Mouse (Mus musculus) heart, postnatal 14 days (tissue): Measurements from ENCODE around the gene Bicc1. TPM values are rescaled to one million over a fixed set of nuclear protein-coding genes. Genes with fewer than 3 reads are reported as not detected.

Experiments used
- DNase-seq, 2 experiments: peaks; one replicate each; pipeline ENCODE4 v3.0.0; 2021 to 2022
- intact Hi-C: fragments of 180-260 bp; cut with DNase I; formaldehyde crosslinking; loops from one replicate; pipeline ENCODE4 v1.15.1; 2025
- total RNA-seq, 2 experiments: library from RNA; stranded (reverse); gene quantifications; 2 replicates each; pipeline ENCODE4 v1.2.3; 2021

Gene Bicc1
- total RNA-seq, 2 experiments from 2014 or later: 22.1 to 27.9 TPM

- intact Hi-C loops: no loop called here
- DNase-seq: no peak
Observed at GRCm38 (mm10) chr10:71009771-71010496, 149.6 kb downstream of the Bicc1 start.

DNA sequence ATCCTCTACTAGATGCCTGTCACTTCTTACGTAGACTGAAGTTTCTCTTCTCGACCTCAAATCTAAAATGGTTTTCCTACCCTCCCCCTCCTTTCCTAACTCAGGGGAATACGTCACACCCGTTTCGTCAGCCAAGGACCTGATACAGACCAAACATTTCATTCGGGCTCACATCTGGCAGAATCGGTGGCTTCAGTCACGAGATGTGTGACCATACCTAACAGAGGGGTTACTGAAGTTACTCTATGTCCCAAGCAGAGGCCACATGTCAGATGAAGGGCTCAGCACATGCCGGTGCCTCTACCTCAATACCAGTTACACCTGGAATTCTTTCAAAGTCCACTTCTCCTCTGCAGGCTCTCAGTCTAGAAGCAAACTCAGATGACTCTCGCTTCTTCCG lies 150.8 kb downstream of the Bicc1 start:
- intact Hi-C loops: no loop called here

DNA sequence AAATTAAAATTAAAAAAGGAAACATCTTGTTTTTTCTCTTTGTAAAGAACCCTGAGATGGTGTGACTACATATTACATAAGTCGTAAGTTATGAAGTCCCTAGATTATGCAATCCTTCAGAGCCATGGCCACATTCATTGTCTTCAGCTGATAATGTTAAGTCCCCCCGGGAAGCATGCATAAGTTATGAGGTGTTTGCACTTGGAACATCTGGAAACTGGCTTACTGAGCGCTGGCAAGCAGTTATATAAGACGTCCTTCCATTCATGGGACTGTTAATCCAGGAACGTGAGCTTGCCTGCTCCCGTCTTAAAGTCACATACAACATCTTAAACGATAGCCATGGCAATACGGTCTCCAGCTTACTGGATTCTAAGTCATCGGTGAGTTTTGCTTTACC lies 151.5 kb downstream of the Bicc1 start:
- intact Hi-C loops: no loop called here
- DNase-seq: peak; percentile 34 to 44

More for the DNA sequence above, 150.8 kb downstream of the Bicc1 start:
- no peak for DNase-seq

DNA sequence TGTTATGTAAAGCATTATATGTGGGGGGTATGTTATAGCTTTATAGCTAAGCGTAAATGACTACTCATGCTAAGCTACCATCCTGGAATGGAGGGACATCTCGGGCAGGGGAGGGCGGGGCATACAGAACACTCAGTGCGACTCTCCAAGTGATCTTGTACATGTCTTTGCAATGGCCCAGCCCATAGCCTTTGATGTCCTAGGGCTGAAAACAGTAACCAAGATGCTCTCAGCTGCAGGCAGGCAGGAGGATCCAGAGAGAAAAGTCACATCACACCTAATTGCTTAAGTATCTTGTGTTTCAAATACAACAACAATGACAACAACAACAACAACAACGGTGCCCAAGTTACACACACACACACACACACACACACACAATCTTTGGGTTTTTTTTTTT lies 152.0 kb downstream of the Bicc1 start:
- intact Hi-C loops: no loop called here
- no peak for DNase-seq

GRCm38 (mm10) chr10:71007001-71007400 lies 152.5 kb downstream of the Bicc1 start:
- intact Hi-C loops: no loop called here
- no peak for DNase-seq

- intact Hi-C loops: no loop called here
- no peak for DNase-seq
Observed at GRCm38 (mm10) chr10:71002871-71003270, 156.6 kb downstream of the Bicc1 start.

DNA sequence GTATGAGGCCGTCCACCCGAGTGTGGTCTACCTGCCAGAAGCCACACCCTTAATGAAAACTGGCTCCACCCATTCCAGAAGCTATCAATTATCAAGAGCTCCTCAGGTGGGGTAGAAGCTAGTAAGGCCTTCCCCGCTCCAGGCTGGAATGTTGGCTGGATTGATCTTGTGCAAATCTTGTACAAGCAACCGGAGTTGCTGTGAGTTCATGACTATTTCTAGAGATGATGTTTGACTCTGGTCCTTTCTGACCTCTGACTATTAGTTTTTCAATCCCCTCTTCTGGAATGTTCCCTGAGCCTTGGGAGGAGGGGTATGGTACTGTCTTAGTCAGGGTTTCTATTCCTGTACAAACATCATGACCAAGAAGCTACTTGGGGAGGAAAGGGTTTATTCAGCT lies 157.3 kb downstream of the Bicc1 start:
- intact Hi-C loops: no loop called here

GRCm38 (mm10) chr10:70998136-70998535 lies 161.4 kb downstream of the Bicc1 start:
- DNase-seq: no peak
- intact Hi-C loops: no loop called here

More for the DNA sequence above, 157.3 kb downstream of the Bicc1 start:
- no peak for DNase-seq

DNA sequence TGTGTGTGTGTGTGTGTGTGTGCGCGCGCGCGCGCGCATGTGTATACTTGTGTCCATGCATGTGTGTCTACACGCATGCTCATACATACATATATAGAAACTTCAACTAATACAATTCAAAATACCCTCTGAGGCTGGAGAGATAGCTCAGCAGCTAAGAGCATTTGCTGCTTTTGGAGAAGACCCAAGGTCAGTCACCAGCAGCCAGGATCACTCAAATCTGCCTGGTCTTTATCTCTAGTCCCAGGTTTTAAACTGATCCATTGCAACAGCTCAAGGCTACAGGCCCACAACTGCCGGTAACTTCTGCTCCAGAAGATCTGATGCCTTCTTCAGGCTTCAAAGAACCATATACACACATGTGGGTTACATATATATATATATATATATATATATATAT lies 163.4 kb downstream of the Bicc1 start:
- no peak for DNase-seq
- intact Hi-C loops: no loop called here

GRCm38 (mm10) chr10:70994135-70994497 lies 165.4 kb downstream of the Bicc1 start:
- intact Hi-C loops: no loop called here
- no peak for DNase-seq

GRCm38 (mm10) chr10:70993497-70994134 lies 165.9 kb downstream of the Bicc1 start:
- DNase-seq: no peak
- intact Hi-C loops: no loop called here

- intact Hi-C loops: no loop called here
Observed at GRCm38 (mm10) chr10:70987396-70987795, 172.1 kb downstream of the Bicc1 start.

GRCm38 (mm10) chr10:70983036-70983670 lies 176.3 kb downstream of the Bicc1 start:
- intact Hi-C loops: no loop called here
- no peak for DNase-seq

More at GRCm38 (mm10) chr10:70987396-70987795, 172.1 kb downstream of the Bicc1 start:
- no peak for DNase-seq

GRCm38 (mm10) chr10:70982156-70982555 lies 177.3 kb downstream of the Bicc1 start:
- no peak for DNase-seq
- intact Hi-C loops: no loop called here

- no peak for DNase-seq
- intact Hi-C loops: no loop called here
Observed at GRCm38 (mm10) chr10:70979657-70980056, 179.8 kb downstream of the Bicc1 start.

DNA sequence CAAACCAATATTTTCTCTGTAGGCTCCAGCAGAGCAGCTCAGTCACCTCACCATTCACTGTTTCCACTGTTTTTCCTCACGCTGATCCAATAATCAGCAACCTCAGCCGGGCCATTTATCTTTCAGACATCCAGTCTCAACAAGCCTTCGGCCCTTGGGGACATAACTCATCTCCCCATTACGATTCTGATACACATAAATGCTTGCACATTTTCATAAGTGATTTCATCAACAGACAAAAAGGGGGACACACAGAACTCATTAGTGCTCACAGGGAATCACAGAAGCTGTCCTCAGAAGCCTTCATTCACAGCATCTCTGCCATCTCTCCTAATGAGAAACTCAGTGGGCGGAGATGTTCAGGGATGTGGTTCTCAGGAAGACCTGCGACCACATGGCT lies 182.4 kb downstream of the Bicc1 start:
- intact Hi-C loops: no loop called here
- DNase-seq: no peak

GRCm38 (mm10) chr10:70976633-70977032 lies 182.9 kb downstream of the Bicc1 start:
- DNase-seq: no peak
- intact Hi-C loops: no loop called here

DNA sequence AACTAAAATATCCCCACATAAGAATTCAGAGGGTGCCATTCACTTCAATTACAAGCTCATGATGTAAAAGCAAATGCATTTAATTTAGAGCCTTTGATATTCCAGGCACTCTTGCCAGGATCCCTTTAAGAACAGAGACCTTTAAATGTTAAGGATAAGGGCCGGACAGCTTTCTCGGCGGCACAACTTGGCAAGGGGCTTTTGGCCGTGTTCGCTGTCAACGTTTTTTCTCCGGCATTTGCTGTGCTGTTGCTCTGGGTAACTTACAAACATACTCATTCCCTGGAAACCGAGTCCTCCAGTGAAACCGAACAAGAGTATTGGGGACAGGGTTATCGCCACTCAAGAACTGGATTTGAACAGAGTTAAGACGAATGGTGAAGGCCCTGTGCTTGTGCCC lies 188.3 kb downstream of the Bicc1 start:
- intact Hi-C loops: no loop called here
- no peak for DNase-seq

DNA sequence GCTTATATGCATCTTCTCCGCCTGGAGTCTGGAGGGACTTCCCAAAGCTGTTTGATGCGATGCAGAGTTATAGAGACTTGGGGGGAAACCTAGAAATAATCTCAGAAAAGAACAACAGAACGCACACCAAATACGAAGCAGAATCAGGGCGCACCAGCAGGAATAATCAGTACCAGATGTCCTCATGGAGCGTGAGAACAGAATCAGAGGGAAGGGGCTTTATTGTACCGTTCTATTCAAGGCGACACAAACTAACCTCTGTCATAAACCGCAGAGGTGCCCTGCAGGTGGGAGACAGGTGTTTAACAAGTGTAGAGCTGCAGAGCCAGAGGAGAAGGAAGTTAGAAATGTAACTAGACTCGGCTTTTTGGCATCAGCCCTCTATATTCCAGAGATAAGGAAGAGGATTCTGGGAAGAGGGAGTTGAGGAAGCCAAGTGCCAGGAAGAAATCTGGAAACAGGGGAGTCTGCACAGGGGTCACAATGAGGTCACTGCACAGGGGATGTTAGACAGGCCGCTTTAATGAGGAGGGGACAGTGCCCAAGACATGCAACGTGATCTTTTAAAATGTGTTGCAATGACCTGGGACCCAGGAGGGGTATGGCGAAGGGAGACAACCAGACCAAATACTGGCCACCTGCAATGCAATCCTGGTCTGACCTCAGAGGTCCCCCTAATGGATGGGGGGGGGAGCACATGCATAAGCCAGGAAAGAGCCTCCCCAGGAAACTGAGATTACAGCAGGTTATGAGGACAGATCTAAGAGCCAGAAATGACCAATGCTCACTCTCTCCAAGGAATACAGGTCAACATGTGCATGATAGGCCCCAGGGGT lies 190.4 kb downstream of the Bicc1 start:
- intact Hi-C loops: loop anchor here (5.0 to 10.0 kb wide), 2 partner anchors 53 to 604 kb away; no protein-coding TSS in a partner anchor
- peak; percentile 32 to 45 for DNase-seq

DNA sequence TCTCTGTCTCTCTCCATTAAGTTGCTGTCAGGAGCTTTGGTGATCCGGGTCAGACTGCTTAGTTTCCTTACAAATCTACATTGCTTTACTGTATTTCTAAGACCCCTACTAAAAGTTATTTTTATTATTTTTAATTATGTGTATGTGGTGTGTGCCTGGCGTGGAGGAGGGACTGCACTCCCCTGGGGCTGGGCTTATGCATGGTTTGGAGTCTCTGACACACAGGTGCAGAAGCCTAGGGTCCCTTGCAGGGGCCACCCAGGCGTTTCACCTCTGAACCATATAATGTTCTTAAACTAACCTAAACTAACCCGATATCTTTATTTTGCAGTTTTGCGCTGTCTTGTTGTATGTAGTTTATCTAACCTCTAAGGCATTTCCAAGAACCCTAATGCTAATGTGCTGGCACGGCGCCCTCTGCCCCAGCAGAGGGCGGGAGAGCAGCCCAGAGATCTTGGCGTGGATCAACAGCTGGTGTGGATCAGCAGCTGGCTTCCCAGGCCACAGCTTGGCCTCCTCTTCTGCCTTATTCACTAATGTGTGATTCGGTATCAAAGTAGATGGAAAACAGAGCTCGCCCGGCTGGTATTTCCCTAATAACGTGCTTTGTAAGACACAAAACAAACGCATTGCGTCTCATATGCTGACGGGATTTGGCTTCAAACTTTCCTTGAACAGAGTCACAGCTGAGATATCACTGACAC lies 192.7 kb downstream of the Bicc1 start:
- intact Hi-C loops: loop anchor here (5.0 to 10.0 kb wide), 2 partner anchors 56 to 602 kb away; no protein-coding TSS in a partner anchor

More for the DNA sequence above, 192.7 kb downstream of the Bicc1 start:
- DNase-seq: peak; percentile 69 to 73
